Mouse (Mus musculus): ENCODE results near the gene 2310057M21Rik.

DNA sequence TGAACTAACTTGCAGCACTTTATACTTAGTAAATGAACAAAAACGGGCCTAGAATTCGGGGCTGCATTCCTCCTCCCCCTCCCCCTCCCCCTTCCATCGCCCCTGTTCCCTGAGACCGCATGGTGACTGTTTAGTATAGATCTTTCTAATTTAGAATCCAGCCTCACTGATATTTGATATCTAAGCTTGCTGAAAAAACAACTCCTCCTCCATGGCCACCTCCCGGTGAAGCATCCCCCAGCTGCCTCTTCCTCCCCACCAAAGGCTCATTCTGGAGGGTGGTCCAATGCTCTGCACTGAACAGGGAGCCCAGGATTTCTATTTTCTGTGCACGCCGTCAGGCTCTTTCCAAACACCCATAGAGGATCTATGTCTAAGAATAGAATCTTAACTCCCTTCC is 44.2 kb downstream of the 2310057M21Rik start:
- TF ChIP-seq CTCF (IDR thresholded peaks at IDR 0.05; ENCODE audit: control insufficient read depth, insufficient read depth, low read length) = no peak
- no peak for TF ChIP-seq POLR2A (IDR thresholded peaks at IDR 0.05; ENCODE audit: borderline replicate concordance, control insufficient read depth, low read depth, low read length)

All from bone marrow, adult 2 months (tissue).